Mouse (Mus musculus) forebrain, embryonic 10.5 days (tissue): ENCODE data around the gene Rabgap1. TPM values are rescaled to one million over a fixed set of nuclear protein-coding genes. Genes with fewer than 3 reads are reported as not detected.
"Not testable (repeated sequence)": the region's sequence is repeated elsewhere in the genome, so short reads cannot be mapped to it uniquely, and the experiment has no call there.

ENCODE experiments used
- DNase-seq: peaks from one replicate; pipeline ENCODE4 v3.0.0-alpha.2; 2017; ENCODE audit warnings: low spot score; ENCODE audit errors: extremely low spot score
- H3K27ac ChIP-seq: fragments of 300-500 bp; sonication (generic); 2 replicates; pipeline ENCODE4 v1.5.1; 2016; ENCODE audit warnings: mild to moderate bottlenecking
- H3K27me3 ChIP-seq: fragments of 300-500 bp; sonication (generic); 2 replicates; pipeline ENCODE4 v1.6.1; 2016; ENCODE audit warnings: mild to moderate bottlenecking; ENCODE audit not compliant: poor library complexity, severe bottlenecking
- H3K36me3 ChIP-seq: fragments of 300-500 bp; sonication (generic); replicated peaks from 2 replicates; pipeline ENCODE4 v1.6.1; 2016; ENCODE audit warnings: mild to moderate bottlenecking, moderate library complexity
- H3K4me1 ChIP-seq: fragments of 300-500 bp; sonication (generic); 2 replicates; pipeline ENCODE4 v1.6.1; 2016
- H3K4me3 ChIP-seq: fragments of 300-500 bp; sonication (generic); 2 replicates; pipeline ENCODE4 v1.5.1; 2016; ENCODE audit warnings: mild to moderate bottlenecking, moderate library complexity
- H3K9me3 ChIP-seq: fragments of 300-500 bp; sonication (generic); 2 replicates; pipeline ENCODE4 v1.6.1; 2016; ENCODE audit warnings: mild to moderate bottlenecking, moderate library complexity
- WGBS: fragments of 180-500 bp; shearing (Covaris S2); methylation state at CpG from one replicate; pipeline ENCODE4 v1.1.7; 2016; 5-methylcytosine and 5-hydroxymethylcytosine counted together
- polyA plus RNA-seq: library from polyadenylated mRNA; unstranded; fragments of >200 nt; fragmentation: Nextera tagmentation; extraction: Ambion mirVana; gene quantifications from 2 replicates; pipeline ENCODE4 v1.2.1, GENCODE M21; 2016

Rabgap1 gene
- polyA plus RNA-seq, 1 experiment from 2014 or later = 42.1 TPM

DNA sequence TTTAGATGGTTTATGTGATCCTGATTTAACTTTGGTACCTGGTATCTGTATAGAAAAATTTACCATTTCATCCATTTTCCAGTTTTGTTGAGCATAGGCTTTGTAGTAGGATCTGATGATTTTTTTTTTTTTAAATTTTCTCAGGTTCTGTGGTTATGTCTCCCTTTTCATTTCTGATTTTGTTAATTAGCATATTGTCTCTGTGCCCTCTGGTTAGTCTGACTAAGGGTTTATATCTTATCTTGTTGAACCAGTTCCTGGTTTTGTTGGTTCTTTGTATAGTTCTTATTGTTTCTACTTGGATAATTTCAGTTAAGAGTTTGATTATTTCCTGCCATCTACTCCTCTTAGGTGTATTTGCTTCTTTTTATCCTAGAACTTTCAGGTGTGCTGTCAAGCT, 36.5 kb downstream of the Rabgap1 start:
- no peak for DNase-seq
- no peaks in the 10 kb centered on the region for H3K4me1 ChIP-seq
- H3K27me3 ChIP-seq = no peaks in the 10 kb centered on the region
- no peaks in the 10 kb centered on the region for H3K9me3 ChIP-seq
- no peak overlapping the region for H3K27ac ChIP-seq
- H3K4me3 ChIP-seq = no peak overlapping the region
- H3K36me3 ChIP-seq = peaks cover 86% of the 10 kb centered on the region

DNA sequence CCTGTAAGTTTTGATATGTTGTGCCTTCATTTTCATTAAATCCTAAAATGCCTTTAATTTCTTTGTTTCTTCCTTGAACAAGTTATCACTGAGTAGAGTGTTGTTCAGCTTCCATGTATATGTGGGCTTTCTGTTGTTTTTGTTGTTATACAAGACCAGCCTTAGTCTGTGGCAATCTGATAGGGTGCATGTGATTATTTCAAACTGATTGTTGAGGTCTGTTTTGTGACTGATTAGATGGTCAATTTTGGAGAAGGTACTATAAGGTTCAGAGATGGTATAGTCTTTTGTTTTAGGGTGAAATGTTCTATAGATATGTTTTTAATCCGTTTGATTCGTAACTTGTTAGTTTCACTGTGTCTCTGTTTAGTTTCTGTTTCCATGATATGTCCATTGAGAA, 37.0 kb downstream of the Rabgap1 start:
- Histone ChIP-seq H3K36me3 (peaks cover 88% of the 10 kb centered on the region), H3K9me3 (no peaks in the 10 kb centered on the region), H3K4me3 (no peak overlapping the region), H3K4me1 (no peaks in the 10 kb centered on the region), H3K27me3 (no peaks in the 10 kb centered on the region), H3K27ac (no peak overlapping the region)
- DNase-seq = no peak
- WGBS = 94% methylated on average over 2 of the region's 2 CpGs

DNA sequence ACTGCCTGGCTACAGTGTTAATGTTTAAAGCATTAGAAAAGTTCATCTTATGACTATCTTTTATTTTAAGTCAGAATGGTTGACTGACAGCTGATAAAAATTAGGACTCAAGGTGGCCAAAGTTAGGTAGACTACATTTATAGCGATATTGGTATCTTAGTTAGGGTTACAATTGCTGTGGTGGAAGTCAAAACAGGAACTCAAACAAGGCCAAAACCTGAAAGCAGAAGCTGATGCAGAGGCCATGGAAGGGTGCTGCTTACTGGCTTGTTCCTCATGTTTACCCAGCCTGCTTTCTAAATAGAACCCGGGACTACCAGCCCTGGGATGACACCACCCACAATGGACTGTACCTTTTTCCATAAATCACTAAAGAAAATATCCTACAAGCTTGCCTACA, 41.1 kb downstream of the Rabgap1 start:
- Histone ChIP-seq H3K4me1 (no peaks in the 10 kb centered on the region), H3K27ac (no peak overlapping the region), H3K36me3 (peaks cover 81% of the 10 kb centered on the region), H3K4me3 (no peak overlapping the region), H3K27me3 (no peaks in the 10 kb centered on the region), H3K9me3 (no peaks in the 10 kb centered on the region)
- DNase-seq = no peak
- WGBS = 94% methylated on average over 2 of the region's 2 CpGs

DNA sequence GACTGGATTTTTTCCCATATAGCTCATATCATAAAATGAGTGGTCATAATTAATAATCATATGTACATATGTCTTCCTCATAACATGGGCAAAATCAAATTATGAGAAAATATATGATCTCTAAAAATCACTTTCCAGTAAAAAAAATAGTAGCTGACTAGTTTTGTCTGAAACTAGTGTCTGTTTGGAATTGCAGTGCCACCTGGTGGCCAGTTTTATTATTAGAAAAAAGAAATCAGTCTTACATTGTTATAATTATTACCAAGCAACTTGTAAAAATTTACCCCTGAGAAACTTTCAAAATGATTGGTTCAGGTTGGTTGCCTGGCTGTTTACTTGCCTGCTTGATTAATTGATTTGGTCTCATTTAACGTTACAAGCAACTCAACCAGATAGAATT, 42.3 kb downstream of the Rabgap1 start:
- Histone ChIP-seq H3K27me3 (no peaks in the 10 kb centered on the region), H3K9me3 (no peaks in the 10 kb centered on the region), H3K4me3 (no peak overlapping the region), H3K36me3 (peaks cover 84% of the 10 kb centered on the region), H3K27ac (no peak overlapping the region), H3K4me1 (no peaks in the 10 kb centered on the region)
- 97% methylated on average over 1 of the region's 1 CpGs for WGBS
- DNase-seq = no peak

DNA sequence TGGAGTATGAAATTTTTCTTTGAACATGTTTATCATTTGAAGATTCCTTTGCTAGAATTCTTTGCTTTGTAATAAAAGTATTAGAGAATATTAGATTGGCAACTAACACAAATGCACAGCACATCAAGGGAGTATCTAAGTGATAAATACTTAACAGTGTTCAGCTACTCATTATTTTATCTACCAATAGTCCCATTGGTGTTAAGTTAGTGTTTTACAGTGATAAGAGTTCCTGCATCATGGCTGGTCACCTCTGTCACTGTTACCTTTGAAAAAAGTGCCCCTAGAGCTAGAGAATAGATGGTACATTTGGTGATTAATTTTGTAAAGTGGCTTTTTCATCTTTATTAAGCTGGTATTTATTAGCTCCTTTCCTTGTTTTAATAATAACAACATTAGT, 43.3 kb downstream of the Rabgap1 start:
- Histone ChIP-seq H3K27me3 (no peaks in the 10 kb centered on the region), H3K27ac (no peak overlapping the region), H3K9me3 (no peaks in the 10 kb centered on the region), H3K4me1 (no peaks in the 10 kb centered on the region), H3K4me3 (no peak overlapping the region), H3K36me3 (peaks cover 87% of the 10 kb centered on the region)
- DNase-seq = no peak

DNA sequence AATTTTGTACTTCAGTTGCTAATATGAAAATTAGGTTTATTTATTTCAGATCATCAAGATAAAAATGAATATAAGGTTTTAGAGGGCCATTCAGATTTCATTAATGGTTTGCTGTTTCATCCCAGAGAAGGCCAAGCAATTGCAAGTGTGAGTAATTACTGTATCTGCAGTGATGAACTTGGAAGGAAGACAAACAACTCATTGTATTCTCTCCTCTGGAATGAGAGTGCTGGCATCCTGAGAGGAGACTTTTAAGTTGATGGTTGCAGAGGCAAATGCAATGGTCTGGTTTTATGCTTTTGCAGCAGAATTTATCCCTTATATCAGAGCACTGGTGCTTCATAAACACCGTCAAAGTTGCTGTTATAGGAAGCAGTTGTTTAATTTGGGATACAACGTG, 45.9 kb downstream of the Rabgap1 start:
- Histone ChIP-seq H3K9me3 (no peaks in the 10 kb centered on the region), H3K27ac (no peak overlapping the region), H3K4me3 (no peak overlapping the region), H3K4me1 (no peaks in the 10 kb centered on the region), H3K27me3 (no peaks in the 10 kb centered on the region), H3K36me3 (peaks cover 90% of the 10 kb centered on the region)
- DNase-seq = no peak
- 92% methylated on average over 2 of the region's 2 CpGs for WGBS

DNA sequence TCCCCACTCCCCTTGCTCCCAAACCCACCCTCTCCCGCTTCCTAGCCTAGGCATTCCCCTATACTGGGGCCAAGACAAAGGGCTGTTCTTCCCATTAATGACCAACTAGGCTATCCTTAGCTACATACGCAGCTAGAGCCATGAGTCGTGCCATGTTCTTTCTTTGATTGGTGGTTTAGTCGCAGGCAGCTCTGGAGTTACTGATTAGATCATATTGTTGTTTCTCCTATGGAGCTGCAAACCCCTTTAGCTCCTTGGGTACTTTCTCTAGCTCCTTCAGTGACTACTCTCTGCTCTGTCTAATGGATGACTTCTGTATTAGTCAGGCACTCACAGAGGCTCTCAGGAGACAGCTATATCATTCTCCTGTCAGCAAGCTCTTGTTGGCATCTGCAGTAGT, 54.2 kb downstream of the Rabgap1 start:
- Histone ChIP-seq H3K9me3 (no peaks in the 10 kb centered on the region), H3K27ac (no peak overlapping the region), H3K4me1 (no peaks in the 10 kb centered on the region), H3K27me3 (no peaks in the 10 kb centered on the region), H3K36me3 (peaks cover 86% of the 10 kb centered on the region), H3K4me3 (no peak overlapping the region)
- DNase-seq = no peak
- WGBS = 94% methylated on average over 4 of the region's 4 CpGs

DNA sequence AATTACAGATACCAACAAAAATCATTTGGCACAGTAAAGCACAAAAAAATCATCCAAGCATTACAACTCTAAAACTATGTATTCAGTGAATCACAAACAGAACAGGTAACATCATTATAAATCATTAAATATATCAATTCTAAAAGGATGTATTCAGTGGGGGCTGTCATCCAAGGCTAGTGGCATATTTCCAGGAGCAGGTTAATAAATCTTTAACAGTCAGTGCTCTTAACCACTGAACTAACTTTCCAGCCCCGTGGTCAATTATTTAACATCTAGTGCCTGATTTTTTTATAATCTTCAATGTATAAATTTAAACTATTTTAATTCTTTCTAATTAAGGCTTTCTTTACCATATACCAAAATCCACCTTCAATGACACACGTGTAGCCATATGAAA, 62.8 kb downstream of the Rabgap1 start:
- not testable (repeated sequence) for H3K27ac ChIP-seq, H3K4me3 ChIP-seq, H3K4me1 ChIP-seq, H3K27me3 ChIP-seq, DNase-seq, H3K9me3 ChIP-seq
- 94% methylated on average over 2 of the region's 2 CpGs for WGBS
- H3K36me3 ChIP-seq = peaks cover 57% of the 10 kb centered on the region

DNA sequence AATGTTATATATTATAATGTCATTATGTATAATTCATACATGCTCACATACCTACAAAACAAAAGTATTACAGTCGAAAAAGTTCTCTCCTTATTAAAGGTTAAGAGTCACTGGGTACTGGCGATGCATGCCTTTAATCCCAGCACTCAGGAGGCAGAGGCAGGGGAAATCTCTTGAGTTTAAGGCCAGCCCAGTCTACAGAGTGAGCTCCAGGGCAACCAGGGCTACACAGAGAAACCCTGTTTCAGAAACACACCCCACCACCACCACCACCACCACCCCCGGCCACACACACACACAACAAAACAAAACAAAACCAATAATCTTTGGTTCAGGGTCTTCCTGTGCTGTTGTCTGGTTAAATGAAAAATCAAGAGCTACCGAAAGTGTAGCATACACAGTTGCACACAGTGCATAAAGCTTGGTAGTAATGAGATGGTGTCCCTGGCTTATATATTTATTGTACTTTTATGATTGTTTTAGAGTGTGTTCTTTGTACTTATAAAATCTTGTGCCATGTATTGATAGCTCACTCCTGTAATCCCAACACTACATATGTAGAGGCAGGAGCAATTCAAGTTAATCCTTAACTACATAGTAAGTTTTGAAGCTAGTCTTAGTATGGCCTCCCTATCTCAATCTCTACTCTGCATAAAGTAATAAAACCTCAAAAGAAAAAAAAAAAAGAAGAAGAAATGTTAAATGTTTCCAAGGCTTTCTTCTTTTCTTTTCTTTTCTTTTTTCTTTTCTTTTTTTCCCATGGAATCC, 68.2 kb downstream of the Rabgap1 start:
- H3K4me3 ChIP-seq = no peak overlapping the region
- no peak for DNase-seq
- H3K27me3 ChIP-seq = no peaks in the 10 kb centered on the region
- H3K36me3 ChIP-seq = peaks cover 50% of the 10 kb centered on the region
- H3K9me3 ChIP-seq = no peaks in the 10 kb centered on the region
- 98% methylated on average over 4 of the region's 4 CpGs for WGBS
- H3K4me1 ChIP-seq = peaks cover 7% of the 10 kb centered on the region
- H3K27ac ChIP-seq = no peak overlapping the region

DNA sequence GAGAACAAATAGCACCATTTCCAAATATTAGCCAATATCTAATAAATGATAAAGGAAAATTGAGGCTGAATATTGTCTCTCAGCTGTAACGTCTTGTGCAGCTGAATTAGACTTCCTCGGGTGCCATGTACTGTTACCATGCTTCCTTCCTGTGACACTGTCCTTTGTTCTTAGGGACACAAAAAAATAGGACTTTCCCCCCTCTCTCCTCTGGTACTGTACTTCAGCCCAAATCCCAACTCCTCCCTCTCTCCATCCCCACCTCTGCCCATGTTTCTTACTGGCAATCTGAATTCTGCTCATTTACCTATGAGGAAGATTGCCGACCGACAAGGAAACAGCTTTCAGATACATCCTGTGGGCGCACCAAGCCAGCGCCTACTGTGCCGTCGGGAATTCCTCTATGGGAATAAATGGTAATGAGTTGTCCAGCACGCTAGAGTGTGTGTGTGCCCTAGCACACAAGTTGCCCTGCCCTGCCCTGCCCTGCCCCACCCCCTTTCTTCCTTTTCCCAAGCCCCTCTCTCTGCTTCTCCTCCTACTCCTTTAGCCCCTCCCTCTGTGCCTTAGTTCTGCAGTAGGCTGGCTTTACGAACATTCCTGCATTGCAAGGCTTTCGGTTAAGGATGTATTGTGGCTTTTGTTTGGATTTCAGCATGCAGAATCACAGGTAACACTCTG, 73.1 kb downstream of the Rabgap1 start, which contains the start of gene Gpr21:
Gene Gpr21 (plus strand): TSS at position 303 of the 681 bp plus-strand sequence.
- 33% methylated on average over 11 of the region's 11 CpGs for WGBS
- H3K27me3 ChIP-seq = no peaks in the 10 kb centered on the region
- peak within 1 kb of the TSS; percentile 60; the same call in 1 of the 2 replicates for H3K27ac ChIP-seq
- no peaks in the 10 kb centered on the region for H3K9me3 ChIP-seq
- H3K4me1 ChIP-seq = peaks cover 16% of the 10 kb centered on the region
- H3K4me3 ChIP-seq = peak within 1 kb of the TSS; percentile 28; the same call in 1 of the 2 replicates
- peak; percentile 17 for DNase-seq
- H3K36me3 ChIP-seq = peaks cover 40% of the 10 kb centered on the region

DNA sequence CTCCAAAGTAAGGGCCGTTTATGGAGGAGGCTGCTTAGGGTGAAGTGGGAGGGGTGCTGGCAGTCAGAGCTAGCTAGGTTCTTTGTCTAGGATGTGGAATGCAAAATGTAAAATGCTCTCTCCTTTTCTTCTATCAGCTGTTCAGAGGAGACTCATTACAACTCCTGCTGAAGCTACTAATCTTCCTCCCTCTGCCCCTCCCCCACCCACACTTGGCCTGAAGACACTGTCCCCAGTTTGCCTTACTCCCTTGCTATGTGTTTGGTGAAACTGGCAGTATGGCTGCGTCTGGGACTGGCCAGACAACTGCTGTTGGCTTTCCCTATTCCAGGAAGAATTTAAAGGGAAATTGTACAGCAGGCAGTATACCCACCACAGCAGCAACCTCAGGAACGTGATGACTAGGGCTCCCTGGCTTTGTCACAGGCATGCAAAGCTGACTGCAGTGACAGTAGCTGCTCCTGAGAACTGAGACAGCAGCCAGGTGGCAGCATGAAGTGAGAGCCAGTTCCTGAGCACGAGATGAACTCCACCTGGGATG, 73.9 kb downstream of the Rabgap1 start:
- Histone ChIP-seq H3K4me1 (peaks cover 16% of the 10 kb centered on the region), H3K36me3 (peaks cover 34% of the 10 kb centered on the region), H3K9me3 (no peaks in the 10 kb centered on the region), H3K27ac (peak overlapping the region; percentile 6; the same call in 1 of the 2 replicates), H3K4me3 (peak overlapping the region; percentile 28; the same call in 1 of the 2 replicates), H3K27me3 (no peaks in the 10 kb centered on the region)
- DNase-seq = no peak
- WGBS = 51% methylated on average over 4 of the region's 4 CpGs

DNA sequence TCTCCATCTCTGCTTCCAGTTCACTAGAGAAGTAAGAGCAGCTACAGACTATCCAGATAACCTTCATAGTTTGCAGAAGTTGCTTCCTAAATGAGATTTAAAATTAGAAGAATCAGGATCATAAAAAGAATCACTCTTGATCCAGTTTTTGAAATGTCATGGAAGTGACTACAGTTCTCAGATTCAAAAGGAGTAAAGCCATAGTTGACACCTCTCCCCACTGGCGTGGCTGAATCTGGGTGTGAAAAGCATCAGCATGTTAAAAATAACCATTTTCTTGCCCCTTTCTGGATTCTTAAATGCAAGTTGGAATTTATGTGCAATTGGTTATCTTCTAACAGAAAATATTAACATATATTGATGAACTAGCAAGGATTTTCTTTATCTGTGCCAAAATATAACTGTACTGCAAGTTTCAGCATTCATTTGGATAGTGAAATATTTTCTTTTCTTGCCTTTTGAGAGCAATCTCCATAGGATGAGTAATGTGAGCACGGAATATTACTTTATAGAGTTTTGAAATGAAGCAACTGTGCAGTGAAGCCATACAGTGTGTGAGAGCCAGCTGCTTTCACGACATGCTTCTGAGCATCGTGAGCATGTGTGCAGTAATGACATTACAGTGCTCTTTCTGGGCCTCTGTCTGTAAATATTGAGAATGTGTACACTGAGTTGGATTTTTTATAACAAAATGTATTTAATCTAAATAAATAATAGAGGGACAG, 75.6 kb downstream of the Rabgap1 start:
- Histone ChIP-seq H3K36me3 (peaks cover 18% of the 10 kb centered on the region), H3K27ac (no peak overlapping the region), H3K27me3 (no peaks in the 10 kb centered on the region), H3K4me3 (no peak overlapping the region), H3K9me3 (no peaks in the 10 kb centered on the region), H3K4me1 (peaks cover 16% of the 10 kb centered on the region)
- 92% methylated on average over 4 of the region's 4 CpGs for WGBS
- no peak for DNase-seq

DNA sequence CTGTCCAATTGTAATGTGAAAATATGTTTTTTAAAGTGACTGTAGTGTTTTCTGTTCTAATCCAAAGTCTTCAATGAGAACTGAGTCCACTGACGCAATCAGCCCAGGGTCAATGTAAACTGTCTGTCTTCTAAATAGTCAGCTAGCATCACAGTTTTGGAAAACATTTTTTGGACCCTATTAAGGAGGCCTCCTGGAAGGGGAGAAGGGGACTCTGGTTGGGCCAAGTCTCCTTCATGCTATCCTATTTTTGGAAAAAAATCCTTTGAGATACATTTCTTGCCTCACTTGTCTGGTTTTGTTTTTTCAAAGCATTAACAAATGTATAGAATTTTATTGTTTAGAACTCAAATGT, 76.2 kb downstream of the Rabgap1 start:
- no peak for DNase-seq
- peaks cover 16% of the 10 kb centered on the region for H3K4me1 ChIP-seq
- H3K4me3 ChIP-seq = no peak overlapping the region
- H3K36me3 ChIP-seq = peaks cover 18% of the 10 kb centered on the region
- H3K27ac ChIP-seq = no peak overlapping the region
- no peaks in the 10 kb centered on the region for H3K27me3 ChIP-seq
- no peaks in the 10 kb centered on the region for H3K9me3 ChIP-seq
- WGBS = 90% methylated on average over 1 of the region's 1 CpGs
